Mouse (Mus musculus): ENCODE results near the gene Gde1. TPM values are rescaled to one million over a fixed set of nuclear protein-coding genes. Genes with fewer than 3 reads are reported as not detected.

Gene Gde1
- total RNA-seq, 2 experiments from 2014 or later: 241 to 246 TPM

- no peak for DNase-seq (ENCODE audit: low spot score in 2 of 2)
These were observed 2.4 kb upstream of the Gde1 start for GRCm38 (mm10) chr7:118708002-118708401.

- no peak for DNase-seq (ENCODE audit: low spot score in 2 of 2)
These were observed 1.6 kb upstream of the Gde1 start for GRCm38 (mm10) chr7:118707216-118707615.

DNA sequence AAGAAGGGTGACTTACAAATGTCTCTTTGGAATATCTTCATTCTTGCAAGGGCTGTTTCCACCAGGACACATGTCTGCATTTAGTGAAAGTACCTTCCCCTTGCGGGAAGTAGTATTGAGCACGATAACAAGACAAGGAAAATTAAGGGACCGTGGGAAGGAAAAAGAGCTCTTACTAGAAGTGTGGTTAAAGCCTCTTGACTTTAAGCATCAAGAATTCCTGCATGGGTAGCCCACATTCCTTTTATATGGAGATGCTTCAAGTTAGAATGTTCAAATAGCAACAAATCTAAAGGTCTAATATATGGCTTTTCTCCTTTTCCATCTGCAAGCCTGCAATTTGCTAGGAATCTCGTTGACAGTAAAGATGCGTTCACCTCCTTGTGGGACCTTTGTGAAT is 910 bp upstream of the Gde1 start:
- DNase-seq (ENCODE audit: low spot score in 2 of 2): no peak

GRCm38 (mm10) chr7:118706051-118706450 is 473 bp upstream of the Gde1 start:
- no peak for DNase-seq (ENCODE audit: low spot score in 2 of 2)

GRCm38 (mm10) chr7:118704001-118704850 is 1.4 kb downstream of the Gde1 start:
- DNase-seq (ENCODE audit: low spot score in 2 of 2): no peak

DNA sequence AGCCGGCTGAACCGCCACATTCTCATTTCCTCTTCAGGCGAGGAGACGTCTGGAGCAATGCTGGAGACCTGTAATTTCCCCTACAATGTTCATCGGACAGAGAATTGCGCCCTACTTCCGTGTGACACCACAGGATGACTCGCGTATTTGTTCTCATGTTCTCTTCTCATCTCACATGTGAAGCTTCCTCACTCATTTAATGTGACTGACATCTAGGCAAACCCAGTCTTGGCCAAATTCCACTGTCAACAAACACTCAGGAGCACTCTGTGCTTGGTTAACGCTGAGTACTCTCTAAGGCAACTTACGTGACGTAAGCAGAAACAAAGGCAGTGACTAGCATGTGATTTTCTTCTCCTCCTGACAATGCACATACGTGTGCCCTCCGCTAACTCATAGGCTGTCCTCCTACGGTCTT is 2.4 kb downstream of the Gde1 start:
- no peak for DNase-seq (ENCODE audit: low spot score in 2 of 2)

- no peak for DNase-seq (ENCODE audit: low spot score in 2 of 2)
These were observed 6.7 kb downstream of the Gde1 start for GRCm38 (mm10) chr7:118698882-118699281.

DNA sequence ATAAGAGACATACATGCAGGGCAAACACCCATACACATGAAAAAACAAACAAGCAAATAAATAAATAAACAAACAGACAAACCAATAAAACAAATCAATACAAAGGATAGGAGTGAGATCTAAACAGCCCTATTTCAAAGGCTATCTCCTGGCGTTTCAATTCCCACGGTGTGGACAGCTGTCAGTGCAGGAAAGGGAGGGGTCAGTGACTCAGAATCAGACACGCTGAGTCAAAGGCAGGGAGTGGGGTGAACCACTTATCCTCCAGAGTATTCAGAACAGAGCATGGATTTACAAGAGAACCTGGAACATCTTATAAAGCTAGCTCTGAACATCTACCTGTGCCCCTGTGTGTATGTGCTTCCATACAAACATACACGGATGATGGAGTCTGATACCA is 8.4 kb downstream of the Gde1 start:
- no peak for DNase-seq (ENCODE audit: low spot score in 2 of 2)

DNA sequence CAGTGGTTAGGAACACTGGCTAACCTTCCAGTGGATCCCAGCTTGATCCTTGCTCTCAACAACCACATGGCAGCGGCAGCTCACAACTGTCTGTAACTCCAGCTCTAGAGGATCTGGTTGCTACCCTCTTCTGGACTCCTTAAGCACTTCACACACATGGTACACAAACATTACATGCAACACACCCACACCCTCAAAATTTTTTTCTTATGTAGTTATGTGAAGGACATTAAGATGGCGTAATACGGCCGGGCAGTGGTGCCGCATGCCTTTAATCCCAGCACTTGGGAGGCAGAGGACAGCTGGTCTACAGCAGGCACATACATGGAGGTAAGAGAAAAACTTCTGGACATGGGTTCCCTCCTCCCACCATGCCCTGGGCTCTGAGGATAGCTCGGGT is 9.4 kb downstream of the Gde1 start:
- no peak for DNase-seq (ENCODE audit: low spot score in 2 of 2)

DNA sequence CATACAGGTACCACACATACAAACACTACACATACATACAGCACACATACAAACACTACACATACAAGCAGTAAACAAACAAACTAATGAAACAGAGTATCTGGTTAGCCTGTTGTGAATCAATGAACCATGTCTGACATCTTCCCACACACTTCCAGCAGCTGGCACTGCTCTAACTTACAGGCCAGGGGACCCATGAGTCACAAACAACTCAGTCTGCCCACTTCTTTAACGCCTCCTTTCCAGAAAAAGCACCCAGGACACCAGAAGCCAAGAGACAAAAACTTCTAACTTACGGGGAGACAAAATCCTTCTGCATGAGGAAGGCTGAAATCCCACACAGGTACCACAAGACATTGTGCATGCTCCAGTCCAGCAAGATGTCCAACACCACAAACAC is 14.3 kb downstream of the Gde1 start:
- DNase-seq (ENCODE audit: low spot score in 2 of 2): no peak

GRCm38 (mm10) chr7:118689088-118689487 is 16.5 kb downstream of the Gde1 start:
- no peak for DNase-seq (ENCODE audit: low spot score in 2 of 2)

GRCm38 (mm10) chr7:118688199-118688598 is 17.4 kb downstream of the Gde1 start:
- DNase-seq (ENCODE audit: low spot score in 2 of 2): peak; percentile 86 to 93

- no peak for DNase-seq (ENCODE audit: low spot score in 2 of 2)
These were observed 28.8 kb downstream of the Gde1 start for GRCm38 (mm10) chr7:118676826-118677225.

DNA sequence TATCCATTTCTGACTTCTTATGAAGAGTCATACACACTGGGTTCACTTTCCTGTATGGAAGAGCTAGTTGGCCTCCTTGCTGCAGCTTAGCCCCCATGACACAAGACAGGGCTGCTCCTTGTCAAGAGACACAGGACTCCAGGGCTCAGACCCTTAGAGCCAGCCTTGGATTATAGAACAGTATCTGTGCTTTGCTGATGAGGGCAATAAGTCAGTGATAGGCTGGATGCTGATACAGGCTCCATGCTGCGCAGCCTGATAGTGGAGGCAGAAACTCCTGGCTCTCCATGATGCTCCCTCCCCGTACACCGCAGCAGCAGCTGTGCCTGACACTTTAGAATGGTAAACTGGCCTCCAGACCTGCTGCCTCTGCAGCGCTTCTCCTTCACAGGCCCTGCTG is 35.4 kb downstream of the Gde1 start:
- DNase-seq (ENCODE audit: low spot score in 2 of 2): no peak

DNA sequence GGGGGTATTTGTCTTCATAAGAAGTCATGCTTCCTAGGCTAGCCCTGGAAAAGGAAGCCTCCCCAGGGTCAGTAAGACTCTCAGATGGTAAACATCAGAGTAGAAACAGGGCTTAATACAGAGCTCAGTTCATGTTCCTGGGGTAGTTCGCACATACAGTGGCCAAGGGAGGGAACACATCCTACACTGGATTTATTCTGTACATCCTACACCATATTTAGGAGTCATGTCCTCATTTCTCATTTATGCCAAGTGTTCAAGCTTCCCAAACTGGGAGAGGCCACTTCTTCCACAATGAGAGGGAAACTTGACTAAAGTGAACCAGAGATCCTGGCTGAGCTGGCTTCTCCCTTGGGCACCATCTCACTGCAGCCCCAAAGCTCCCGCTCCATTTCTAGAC is 37.8 kb downstream of the Gde1 start:
- no peak for DNase-seq (ENCODE audit: low spot score in 2 of 2)

GRCm38 (mm10) chr7:118656730-118657129 is 48.8 kb downstream of the Gde1 start:
- DNase-seq (ENCODE audit: low spot score in 2 of 2): no peak

- no peak for DNase-seq (ENCODE audit: low spot score in 2 of 2)
These were observed 52.8 kb downstream of the Gde1 start for GRCm38 (mm10) chr7:118652572-118653295.

- DNase-seq (ENCODE audit: low spot score in 2 of 2): peak; percentile 41 to 60
These were observed 54.7 kb downstream of the Gde1 start for GRCm38 (mm10) chr7:118650891-118651290.

- no peak for DNase-seq (ENCODE audit: low spot score in 2 of 2)
These were observed 55.5 kb downstream of the Gde1 start for GRCm38 (mm10) chr7:118650119-118650518.

GRCm38 (mm10) chr7:118649328-118649727 is 56.2 kb downstream of the Gde1 start:
- peak in 1 of 2 experiments; percentile 25 for DNase-seq (ENCODE audit: low spot score in 2 of 2)

DNA sequence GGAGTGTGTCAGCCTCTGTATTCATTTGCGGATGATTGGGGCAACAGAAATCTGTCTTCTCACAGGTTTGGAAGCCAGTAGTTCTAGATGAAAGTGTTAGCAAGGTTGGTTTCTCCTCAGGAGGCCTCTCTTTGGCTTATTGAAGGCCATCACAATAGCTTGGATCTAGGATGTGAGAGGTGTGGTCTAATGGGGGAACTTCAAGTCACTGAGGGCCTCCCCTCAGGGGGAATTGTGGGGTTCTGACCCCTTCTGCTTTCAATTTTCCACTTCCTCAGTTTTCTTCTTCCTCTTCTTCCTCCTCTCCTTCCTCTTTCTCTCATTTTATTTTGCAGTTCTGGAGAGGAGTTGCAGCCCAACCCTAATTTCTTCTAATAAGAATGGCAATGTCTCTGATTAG is 59.3 kb downstream of the Gde1 start:
- DNase-seq (ENCODE audit: low spot score in 2 of 2): no peak

Measured in left cerebral cortex, adult 18-20 months (tissue).